Mouse (Mus musculus) MEL (cell line): ENCODE measurements around the gene Adgre5. TPM values are rescaled to one million over a fixed set of nuclear protein-coding genes. Genes with fewer than 3 reads are reported as not detected.
A peak's percentile ranks its signal among the peaks of the same experiment; 100 is the strongest.

Experiments
- DNase-seq: peaks from one replicate; pipeline ENCODE4 v3.0.0; 2011; ENCODE audit warnings: low read depth, low spot score
- H3K27ac ChIP-seq: 2 replicates; pipeline ENCODE4 v1.5.1; 2012; ENCODE audit warnings: low read depth, mild to moderate bottlenecking, control low read depth, low read length, moderate library complexity; ENCODE audit not compliant: control insufficient read depth
- H3K27me3 ChIP-seq, 2 experiments: fragments of 150-350 bp in 1 of 2; sonication (generic) in 1 of 2; 2 replicates each; pipeline ENCODE4 v1.6.1; 2012; ENCODE audit warnings: low read length in 2 of 2, mild to moderate bottlenecking in 2 of 2, improper control_type of control experiment in 1 of 2, moderate library complexity in 1 of 2; ENCODE audit not compliant: insufficient read depth in 2 of 2, control insufficient read depth in 1 of 2
- H3K36me3 ChIP-seq, 2 experiments: 2 replicates each; pipeline ENCODE4 v1.6.1; 2012 to 2014; ENCODE audit warnings: low read length in 2 of 2, improper control_type of control experiment in 1 of 2, inconsistent platforms in 1 of 2, mild to moderate bottlenecking in 1 of 2; ENCODE audit not compliant: insufficient read depth in 2 of 2, control insufficient read depth in 1 of 2
- H3K4me1 ChIP-seq, 2 experiments: fragments of 150-350 bp in 1 of 2; sonication (generic) in 1 of 2; 2 replicates each; pipeline ENCODE4 v1.6.1; 2012; ENCODE audit warnings: low read length in 2 of 2, improper control_type of control experiment in 1 of 2, mild to moderate bottlenecking in 1 of 2; ENCODE audit not compliant: insufficient read depth in 2 of 2, control insufficient read depth in 1 of 2
- H3K4me3 ChIP-seq, 2 experiments: fragments of 150-350 bp in 1 of 2; sonication (generic) in 1 of 2; 2 replicates each; pipeline ENCODE4 v1.5.1; 2012; ENCODE audit warnings: low read depth in 2 of 2, low read length in 2 of 2, mild to moderate bottlenecking in 2 of 2, moderate library complexity in 2 of 2, control low read depth in 1 of 2, improper control_type of control experiment in 1 of 2; ENCODE audit not compliant: control insufficient read depth in 1 of 2, insufficient read depth in 1 of 2
- H3K79me2 ChIP-seq: 2 replicates; pipeline ENCODE4 v1.6.1; 2012; ENCODE audit warnings: mild to moderate bottlenecking, low read length, moderate library complexity; ENCODE audit not compliant: control insufficient read depth, poor library complexity, insufficient read depth
- H3K9ac ChIP-seq: 2 replicates; pipeline ENCODE4 v1.6.1; 2012; ENCODE audit warnings: low read depth, mild to moderate bottlenecking, control low read depth, low read length, moderate library complexity; ENCODE audit not compliant: control insufficient read depth, poor library complexity, severe bottlenecking
- H3K9me3 ChIP-seq: fragments of 150-350 bp; sonication (generic); replicated peaks from 2 replicates; pipeline ENCODE4 v1.6.1; 2012; ENCODE audit warnings: mild to moderate bottlenecking, low read length, improper control_type of control experiment, moderate library complexity; ENCODE audit not compliant: insufficient read depth
- BHLHE40 ChIP-seq: IDR thresholded peaks from 2 replicates; pipeline ENCODE4 v1.6.1; 2012; ENCODE audit warnings: low read depth, mild to moderate bottlenecking, inconsistent platforms, low read length, improper control_type of control experiment, borderline replicate concordance
- CHD1 ChIP-seq: IDR thresholded peaks from 2 replicates; pipeline ENCODE4 v1.6.1; 2012; ENCODE audit warnings: low read depth, mild to moderate bottlenecking, inconsistent platforms, low read length, improper control_type of control experiment
- CTCF ChIP-seq, 3 experiments: IDR thresholded peaks in 2 of 3; conservative IDR thresholded peaks in 1 of 3; 2 replicates each; pipeline ENCODE4 v1.5.1; 2011 to 2012; ENCODE audit warnings: low read length in 3 of 3, low read depth in 2 of 3, mild to moderate bottlenecking in 2 of 3, improper control_type of control experiment in 1 of 3, inconsistent platforms in 1 of 3, mixed read lengths in 1 of 3, moderate library complexity in 1 of 3; ENCODE audit not compliant: control insufficient read depth in 1 of 3, insufficient read depth in 1 of 3, poor library complexity in 1 of 3, severe bottlenecking in 1 of 3
- ELF1 ChIP-seq: IDR thresholded peaks from 2 replicates; pipeline ENCODE4 v1.6.1; 2014; ENCODE audit warnings: low read depth, mild to moderate bottlenecking, inconsistent platforms, low read length, improper control_type of control experiment, moderate library complexity
- EP300 ChIP-seq, 2 experiments: IDR thresholded peaks; 2 replicates each; pipeline ENCODE4 v1.6.1; 2011; ENCODE audit warnings: improper control_type of control experiment in 2 of 2, low read length in 2 of 2, low read depth in 1 of 2, mild to moderate bottlenecking in 1 of 2
- GABPA ChIP-seq: IDR thresholded peaks from 2 replicates; pipeline ENCODE4 v1.6.1; 2012; ENCODE audit warnings: low read depth, mild to moderate bottlenecking, inconsistent platforms, low read length, improper control_type of control experiment, moderate library complexity
- GATA1 ChIP-seq: IDR thresholded peaks from 2 replicates; pipeline ENCODE4 v1.6.1; 2011; ENCODE audit warnings: low read depth, low read length, improper control_type of control experiment
- HCFC1 ChIP-seq: IDR thresholded peaks from 2 replicates; pipeline ENCODE4 v1.6.1; 2012; ENCODE audit warnings: low read depth, mild to moderate bottlenecking, inconsistent platforms, low read length, improper control_type of control experiment, moderate library complexity
- JUND ChIP-seq: IDR thresholded peaks from 2 replicates; pipeline ENCODE4 v1.6.1; 2011; ENCODE audit warnings: low read depth, mild to moderate bottlenecking, improper control_type of control experiment, low read length
- KAT2A ChIP-seq: conservative IDR thresholded peaks from 2 replicates; pipeline ENCODE4 v1.6.1; 2012; ENCODE audit warnings: low read depth, low read length, improper control_type of control experiment, inconsistent platforms
- MAX ChIP-seq: IDR thresholded peaks from 2 replicates; pipeline ENCODE4 v1.6.1; 2011; ENCODE audit warnings: low read length, improper control_type of control experiment
- MAZ ChIP-seq: IDR thresholded peaks from 2 replicates; pipeline ENCODE4 v1.6.1; 2012; ENCODE audit warnings: low read depth, mild to moderate bottlenecking, inconsistent platforms, low read length, improper control_type of control experiment
- MEF2A ChIP-seq: IDR thresholded peaks from 2 replicates; pipeline ENCODE4 v1.6.1; 2014; ENCODE audit warnings: low read depth, mild to moderate bottlenecking, inconsistent platforms, low read length, improper control_type of control experiment; ENCODE audit not compliant: poor library complexity, insufficient replicate concordance, severe bottlenecking; ENCODE audit errors: extremely low read depth
- MXI1 ChIP-seq: IDR thresholded peaks from 2 replicates; pipeline ENCODE4 v1.6.1; 2011; ENCODE audit warnings: mild to moderate bottlenecking, low read depth, low read length, improper control_type of control experiment
- NELFE ChIP-seq: IDR thresholded peaks from 2 replicates; pipeline ENCODE4 v1.6.1; 2011; ENCODE audit warnings: low read depth, low read length, improper control_type of control experiment
- NRF1 ChIP-seq: IDR thresholded peaks from 2 replicates; pipeline ENCODE4 v1.6.1; 2014; ENCODE audit warnings: low read depth, mild to moderate bottlenecking, inconsistent platforms, low read length, improper control_type of control experiment, moderate library complexity; ENCODE audit not compliant: poor library complexity, insufficient read depth, severe bottlenecking
- POLR2A ChIP-seq, 2 experiments: IDR thresholded peaks; 2 replicates each; pipeline ENCODE4 v1.6.1; 2011 to 2012; ENCODE audit warnings: low read length in 2 of 2, mild to moderate bottlenecking in 2 of 2, control low read depth in 1 of 2, improper control_type of control experiment in 1 of 2, low read depth in 1 of 2, moderate library complexity in 1 of 2; ENCODE audit not compliant: control insufficient read depth in 1 of 2, insufficient read depth in 1 of 2, poor library complexity in 1 of 2
- POLR2AphosphoS5 ChIP-seq: IDR thresholded peaks from 2 replicates; pipeline ENCODE4 v1.6.1; 2012; ENCODE audit warnings: low read depth, borderline replicate concordance, mild to moderate bottlenecking, inconsistent platforms, low read length, moderate library complexity, mixed read lengths
- RAD21 ChIP-seq: IDR thresholded peaks from 2 replicates; pipeline ENCODE4 v1.6.1; 2011; ENCODE audit warnings: mild to moderate bottlenecking, low read depth, low read length, improper control_type of control experiment
- SIN3A ChIP-seq: IDR thresholded peaks from 2 replicates; pipeline ENCODE4 v1.6.1; 2012; ENCODE audit warnings: low read length, improper control_type of control experiment, inconsistent platforms
- SMC3 ChIP-seq: IDR thresholded peaks from 2 replicates; pipeline ENCODE4 v1.6.1; 2011; ENCODE audit warnings: low read depth, low read length, improper control_type of control experiment
- TAL1 ChIP-seq: IDR thresholded peaks from 2 replicates; pipeline ENCODE4 v1.6.1; 2012; ENCODE audit warnings: mild to moderate bottlenecking, inconsistent platforms, low read length, moderate library complexity, mixed read lengths
- TBP ChIP-seq: IDR thresholded peaks from 2 replicates; pipeline ENCODE4 v1.8.0; 2011; ENCODE audit warnings: low read depth, low read length, improper control_type of control experiment
- TCF12 ChIP-seq: IDR thresholded peaks from 2 replicates; pipeline ENCODE4 v1.6.1; 2014; ENCODE audit warnings: low read depth, mild to moderate bottlenecking, inconsistent platforms, low read length, improper control_type of control experiment, moderate library complexity
- UBTF ChIP-seq: IDR thresholded peaks from 2 replicates; pipeline ENCODE4 v1.6.1; 2012; ENCODE audit warnings: low read depth, mild to moderate bottlenecking, inconsistent platforms, low read length, improper control_type of control experiment, moderate library complexity, borderline replicate concordance; ENCODE audit not compliant: insufficient read depth
- USF1 ChIP-seq: IDR thresholded peaks from 2 replicates; pipeline ENCODE4 v1.6.1; 2014; ENCODE audit warnings: low read depth, mild to moderate bottlenecking, inconsistent platforms, low read length, improper control_type of control experiment, moderate library complexity
- USF2 ChIP-seq, 2 experiments: IDR thresholded peaks; 2 replicates each; pipeline ENCODE4 v1.6.1; 2011 to 2012; ENCODE audit warnings: improper control_type of control experiment in 2 of 2, low read length in 2 of 2, borderline replicate concordance in 1 of 2, inconsistent platforms in 1 of 2, low read depth in 1 of 2, mild to moderate bottlenecking in 1 of 2; ENCODE audit not compliant: insufficient read depth in 1 of 2
- ZC3H11A ChIP-seq: IDR thresholded peaks from 2 replicates; pipeline ENCODE4 v1.6.1; 2012; ENCODE audit warnings: low read depth, mild to moderate bottlenecking, inconsistent platforms, low read length, improper control_type of control experiment
- ZKSCAN1 ChIP-seq: IDR thresholded peaks from 2 replicates; pipeline ENCODE4 v1.6.1; 2012; ENCODE audit warnings: low read depth, mild to moderate bottlenecking, inconsistent platforms, low read length, improper control_type of control experiment, moderate library complexity
- ZNF384 ChIP-seq: IDR thresholded peaks from 2 replicates; pipeline ENCODE4 v1.6.1; 2012; ENCODE audit warnings: low read depth, mild to moderate bottlenecking, inconsistent platforms, low read length, improper control_type of control experiment
- polyA plus RNA-seq, 2 experiments: library from polyadenylated mRNA; stranded (reverse) in 1 of 2; unstranded in 1 of 2; fragments of >175 nt in 1 of 2; fragments of >200 nt in 1 of 2; gene quantifications; 2 replicates each; pipeline versions ENCODE4 v1.2.1 to v1.2.4; 2012; ENCODE audit warnings: low replicate concordance in 2 of 2, low read depth in 1 of 2; ENCODE audit not compliant: insufficient read length in 2 of 2, insufficient read depth in 1 of 2, missing spikeins in 1 of 2
- total RNA-seq: library from RNA; depleted of rRNA; stranded (reverse); fragments of 300-350 nt; gene quantifications from 2 replicates; pipeline ENCODE4 v1.2.3, GENCODE M21; 2012

The Adgre5 gene
- total and polyA plus RNA-seq, 3 experiments = 18.5 to 21.4 TPM; not detected in 1

DNA sequence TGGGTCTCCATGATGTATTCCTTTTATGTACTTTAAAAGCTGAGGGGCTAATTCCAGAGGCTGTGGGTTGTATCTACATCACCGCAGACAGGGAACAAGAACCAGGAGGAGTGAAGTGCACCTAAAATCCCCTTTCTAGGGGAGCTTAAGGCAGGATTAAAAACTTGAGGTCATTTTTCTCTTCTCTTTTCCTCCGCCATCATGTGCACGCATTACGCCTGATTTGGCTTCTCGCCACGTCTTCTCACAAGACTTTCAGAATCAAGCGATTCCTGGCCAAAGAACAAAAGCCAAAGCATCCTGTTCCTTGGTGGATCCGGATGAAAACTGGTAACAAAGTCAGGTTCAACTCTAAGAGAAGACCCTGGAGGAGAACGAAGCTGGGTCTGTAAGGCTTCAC is 8.1 kb upstream of the Adgre5 start:
- Histone ChIP-seq H3K27ac (no peak overlapping the region), H3K4me3 (no peak overlapping the region), H3K36me3 (peaks cover 0 to 3% of the 10 kb centered on the region in 2 experiments; a peak in 2 of 4 replicates), H3K27me3 (peaks cover 0 to 2% of the 10 kb centered on the region in 2 experiments; a peak in 2 of 4 replicates), H3K79me2 (no peaks in the 10 kb centered on the region), H3K9me3 (no peaks in the 10 kb centered on the region), H3K9ac (no peak overlapping the region), H3K4me1 (peaks cover 4 to 8% of the 10 kb centered on the region in 2 experiments)
- DNase-seq = no peak
- TF ChIP-seq USF1 (no peak), ZNF384 (no peak), ZKSCAN1 (no peak), TCF12 (no peak), NRF1 (no peak), GABPA (no peak), GATA1 (no peak), MEF2A (no peak), MXI1 (no peak), TAL1 (no peak), BHLHE40 (no peak), CHD1 (no peak), POLR2A (IDR thresholded peaks at IDR 0.05; ENCODE audit: control insufficient read depth in 1 of 2, insufficient read depth in 1 of 2, low read depth in 1 of 2, low read length in 2 of 2, poor library complexity in 1 of 2) (no peak), RAD21 (no peak), KAT2A (no peak), ELF1 (no peak), MAX (no peak)

- H3K79me2 ChIP-seq = no peaks in the 10 kb centered on the region
- no peaks in the 10 kb centered on the region for H3K9me3 ChIP-seq
- peaks cover 0 to 2% of the 10 kb centered on the region in 2 experiments; a peak in 2 of 4 replicates for H3K27me3 ChIP-seq
- H3K36me3 ChIP-seq = peaks cover 0 to 3% of the 10 kb centered on the region in 2 experiments; a peak in 2 of 4 replicates
- H3K9ac ChIP-seq = peak overlapping the region; percentile 6; the same call in 1 of the 2 replicates
- peak overlapping the region in 1 of 2 experiments; percentile 40; a peak in 1 of 4 replicates for H3K4me3 ChIP-seq
- peak; percentile 87 for DNase-seq
- peaks cover 4 to 8% of the 10 kb centered on the region in 2 experiments for H3K4me1 ChIP-seq
- H3K27ac ChIP-seq = no peak overlapping the region
- TF ChIP-seq SIN3A (peak; percentile 89), ZC3H11A (peak; percentile 30; the same call in 1 of the 2 replicates), TBP (peak; percentile 63; the same call in 1 of the 2 replicates), HCFC1 (0 out of 2 replicates have a peak, but pooled peaks have one; percentile 32), SMC3 (0 out of 2 replicates have a peak, but pooled peaks have one; percentile 12), MAX (no peak), UBTF (0 out of 2 replicates have a peak, but pooled peaks have one; percentile 66), TCF12 (peak; percentile 74), MAZ (0 out of 2 replicates have a peak, but pooled peaks have one; percentile 53), EP300 (IDR thresholded peaks at IDR 0.05; ENCODE audit: low read depth in 1 of 2, low read length in 2 of 2) (peak; percentile 36 to 55; a peak in 2 of 4 replicates), USF2 (IDR thresholded peaks at IDR 0.05; ENCODE audit: borderline replicate concordance in 1 of 2, insufficient read depth in 1 of 2, low read depth in 1 of 2, low read length in 2 of 2) (no peak), CTCF (IDR thresholded peaks at IDR 0.05 in 2 of 3, conservative IDR thresholded peaks at IDR 0.05 in 1 of 3; ENCODE audit: control insufficient read depth in 1 of 3, insufficient read depth in 1 of 3, low read depth in 2 of 3, low read length in 3 of 3, poor library complexity in 1 of 3, severe bottlenecking in 1 of 3) (no peak), MXI1 (peak; percentile 61), BHLHE40 (peak; percentile 56), MEF2A (peak; percentile 79; the same call in 1 of the 2 replicates), NELFE (no peak), ZNF384 (no peak), POLR2AphosphoS5 (no peak), JUND (no peak)
These were observed 7.6 kb upstream of the Adgre5 start for GRCm38 (mm10) chr8:83748708-83749107.
